ENCODE assay signal across 28 mouse cellular contexts in the genomic region with DNA sequence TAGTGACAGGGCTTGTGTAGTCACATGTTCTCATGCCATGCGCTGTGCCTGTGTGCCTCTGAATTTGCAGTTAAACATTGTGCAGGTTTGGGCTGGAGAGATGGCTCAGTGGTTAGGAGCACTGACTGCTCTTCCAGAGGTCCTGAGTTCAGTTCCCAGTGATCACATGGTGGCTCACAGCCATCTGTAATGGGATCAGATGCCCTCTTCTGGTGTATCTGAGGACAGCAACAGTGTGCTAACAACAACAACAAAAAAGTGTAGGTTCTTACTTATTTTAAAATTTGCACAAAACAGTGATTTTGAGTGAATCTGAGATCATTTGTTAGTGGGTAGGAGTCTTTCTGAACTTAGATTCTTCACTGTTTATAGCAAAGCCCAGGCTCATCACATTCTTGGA. TPM values are rescaled to one million over a fixed set of nuclear protein-coding genes. Genes with fewer than 3 reads are reported as not detected.
DNase-seq lines count a peak whose midpoint lies in the region; ATAC-seq and TF ChIP-seq lines count a peak whose summit lies in the region.
"Had no signal": no experiment of that assay in that cellular context is flagged by ENCODE, and none has a peak within 500 bp of the region (broad histone marks: within the 10 kb centered on the region; RNA-seq: fewer than 3 reads in every experiment).

No protein-coding gene starts in this region.

- no peaks in the 10 kb centered on the region for H3K9me3 ChIP-seq in forebrain, postnatal 0 days (ENCODE audit: low read length)
- no peaks in the 10 kb centered on the region for H3K9me3 ChIP-seq in forebrain, embryonic 14.5 days (replicated peaks; ENCODE audit: control insufficient read depth, low read length)
- H3K9me3 ChIP-seq in kidney, postnatal 0 days (replicated peaks; ENCODE audit: low read length), result no peaks in the 10 kb centered on the region
- no peaks in the 10 kb centered on the region for H3K9me3 ChIP-seq in kidney, embryonic 15.5 days (replicated peaks)
- no peaks in the 10 kb centered on the region for H3K9me3 ChIP-seq in lung, postnatal 0 days (ENCODE audit: low read length)
- H3K9me3 ChIP-seq: embryonic facial prominence, embryonic 13.5 days; forebrain, embryonic 15.5 days; heart, embryonic 13.5 days; limb, embryonic 13.5 days; lung, embryonic 15.5 days; neural tube, embryonic 13.5 days had no signal

- TF ChIP-seq CTCF in forebrain, postnatal 0 days (IDR thresholded peaks at IDR 0.05; ENCODE audit: low read depth), result peak; percentile 39; the same call in 1 of the 2 replicates
- peak; percentile 32; the same call in 1 of the 2 replicates for TF ChIP-seq CTCF in kidney, postnatal 0 days (IDR thresholded peaks at IDR 0.05; ENCODE audit: low read depth)
- peak; percentile 33; the same call in 1 of the 2 replicates for TF ChIP-seq CTCF in lung, postnatal 0 days (IDR thresholded peaks at IDR 0.05)

- H3K9ac ChIP-seq in forebrain, postnatal 0 days, result no peak overlapping the region
- H3K9ac ChIP-seq in forebrain, embryonic 14.5 days (ENCODE audit: low read length), result no peak overlapping the region
- no peak overlapping the region for H3K9ac ChIP-seq in kidney, postnatal 0 days (ENCODE audit: low read depth, low read length)
- H3K9ac ChIP-seq in kidney, embryonic 15.5 days, result no peak overlapping the region
- H3K9ac ChIP-seq in lung, postnatal 0 days (replicated peaks; ENCODE audit: low read depth), result no peak overlapping the region
- H3K9ac ChIP-seq: embryonic facial prominence, embryonic 13.5 days; forebrain, embryonic 15.5 days; heart, embryonic 13.5 days; limb, embryonic 13.5 days; lung, embryonic 15.5 days; neural tube, embryonic 13.5 days had no signal

- no peak overlapping the region for H3K4me2 ChIP-seq in forebrain, postnatal 0 days (ENCODE audit: low read depth)
- H3K4me2 ChIP-seq in forebrain, embryonic 14.5 days (ENCODE audit: low read length), result no peak overlapping the region
- no peak overlapping the region for H3K4me2 ChIP-seq in kidney, postnatal 0 days (ENCODE audit: low read length)
- H3K4me2 ChIP-seq in kidney, embryonic 15.5 days, result no peak overlapping the region
- no peak overlapping the region for H3K4me2 ChIP-seq in lung, postnatal 0 days (replicated peaks; ENCODE audit: low read depth, low read length)
- H3K4me2 ChIP-seq: embryonic facial prominence, embryonic 13.5 days; forebrain, embryonic 15.5 days; heart, embryonic 13.5 days; limb, embryonic 13.5 days; lung, embryonic 15.5 days; midbrain, embryonic 11.5 days; neural tube, embryonic 13.5 days had no signal

- 83% methylated on average over 1 of the region's 1 CpGs for WGBS in forebrain, postnatal 0 days
- WGBS in forebrain, embryonic 14.5 days, result 100% methylated on average over 1 of the region's 1 CpGs
- WGBS in kidney, postnatal 0 days, result 92% methylated on average over 1 of the region's 1 CpGs
- WGBS in kidney, embryonic 15.5 days, result 88% methylated on average over 1 of the region's 1 CpGs
- WGBS in lung, postnatal 0 days, result 100% methylated on average over 1 of the region's 1 CpGs

- H3K27me3 ChIP-seq in forebrain, postnatal 0 days (ENCODE audit: insufficient read depth, low read length), result no peaks in the 10 kb centered on the region
- no peaks in the 10 kb centered on the region for H3K27me3 ChIP-seq in forebrain, embryonic 14.5 days (replicated peaks; ENCODE audit: control insufficient read depth, insufficient read depth, low read length)
- no peaks in the 10 kb centered on the region for H3K27me3 ChIP-seq in kidney, postnatal 0 days (ENCODE audit: insufficient read depth, low read length)
- H3K27me3 ChIP-seq in kidney, embryonic 15.5 days, result no peaks in the 10 kb centered on the region
- H3K27me3 ChIP-seq in lung, postnatal 0 days (replicated peaks; ENCODE audit: insufficient read depth, low read length), result no peaks in the 10 kb centered on the region
- H3K27me3 ChIP-seq: CH12.LX; embryonic facial prominence, embryonic 13.5 days; forebrain, embryonic 15.5 days; heart, embryonic 13.5 days; limb, embryonic 13.5 days; lung, embryonic 15.5 days; neural tube, embryonic 13.5 days had no signal

- no peak for DNase-seq in forebrain, postnatal 0 days
- DNase-seq in forebrain, embryonic 14.5 days (ENCODE audit: low spot score), result no peak
- DNase-seq in kidney, postnatal 0 days (ENCODE audit: low spot score), result no peak
- no peak for DNase-seq in lung, postnatal 0 days (ENCODE audit: low spot score)
- DNase-seq in lung, postnatal 4 days, result no peak
- no peak for DNase-seq in adrenal gland, adult 2 months
- DNase-seq: adrenal gland, postnatal 25 days; cerebellum, adult 11 months; cerebellum, postnatal 14 days; heart, postnatal 4 days; kidney, adult 18-20 months; layer of hippocampus, adult 9-11 months; thymus, postnatal 14 days had no signal

- peaks cover 96% of the 10 kb centered on the region for H3K36me3 ChIP-seq in forebrain, postnatal 0 days (ENCODE audit: insufficient read depth)
- peaks cover 99% of the 10 kb centered on the region for H3K36me3 ChIP-seq in forebrain, embryonic 14.5 days (ENCODE audit: control insufficient read depth, insufficient read depth, low read length)
- H3K36me3 ChIP-seq in kidney, postnatal 0 days (ENCODE audit: insufficient read depth, low read length), result peaks cover 76% of the 10 kb centered on the region
- H3K36me3 ChIP-seq in kidney, embryonic 15.5 days, result peaks cover 100% of the 10 kb centered on the region
- H3K36me3 ChIP-seq in lung, postnatal 0 days (ENCODE audit: insufficient read depth, low read length), result peaks cover 51% of the 10 kb centered on the region

- no peaks in the 10 kb centered on the region for H3K4me1 ChIP-seq in forebrain, postnatal 0 days (ENCODE audit: insufficient read depth)
- no peaks in the 10 kb centered on the region for H3K4me1 ChIP-seq in forebrain, embryonic 14.5 days (ENCODE audit: control insufficient read depth, insufficient read depth, low read length)
- no peaks in the 10 kb centered on the region for H3K4me1 ChIP-seq in kidney, postnatal 0 days (replicated peaks; ENCODE audit: insufficient read depth, low read length)
- no peaks in the 10 kb centered on the region for H3K4me1 ChIP-seq in kidney, embryonic 15.5 days
- H3K4me1 ChIP-seq in lung, postnatal 0 days (ENCODE audit: insufficient read depth, low read depth, low read length), result no peaks in the 10 kb centered on the region
- H3K4me1 ChIP-seq: embryonic facial prominence, embryonic 13.5 days; forebrain, embryonic 15.5 days; limb, embryonic 13.5 days; lung, embryonic 15.5 days; neural tube, embryonic 13.5 days had no signal

- no peak for ATAC-seq in forebrain, postnatal 0 days
- ATAC-seq in forebrain, embryonic 14.5 days, result no peak
- ATAC-seq in kidney, postnatal 0 days (replicated peaks; ENCODE audit: low FRiP score, low read depth), result no peak
- ATAC-seq in kidney, embryonic 15.5 days (replicated peaks; ENCODE audit: low FRiP score), result no peak
- no peak for ATAC-seq in lung, postnatal 0 days
- no peak for ATAC-seq in activated CD4-positive, CD25-positive, alpha-beta regulatory T cell, adult 4 months
- ATAC-seq: forebrain, embryonic 15.5 days; hindbrain, embryonic 16.5 days had no signal

- no peak overlapping the region for H3K4me3 ChIP-seq in forebrain, postnatal 0 days (ENCODE audit: low read depth, low read length)
- H3K4me3 ChIP-seq in forebrain, embryonic 14.5 days (ENCODE audit: low read depth, low read length), result no peak overlapping the region
- no peak overlapping the region for H3K4me3 ChIP-seq in kidney, postnatal 0 days (replicated peaks; ENCODE audit: low read depth, low read length)
- no peak overlapping the region for H3K4me3 ChIP-seq in kidney, embryonic 15.5 days (replicated peaks)
- no peak overlapping the region for H3K4me3 ChIP-seq in lung, postnatal 0 days (ENCODE audit: low read depth, low read length)
- H3K4me3 ChIP-seq: embryonic facial prominence, embryonic 13.5 days; forebrain, embryonic 15.5 days; heart, embryonic 13.5 days; limb, embryonic 13.5 days; lung, embryonic 15.5 days; neural tube, embryonic 13.5 days had no signal

- no peak overlapping the region for H3K27ac ChIP-seq in forebrain, postnatal 0 days (ENCODE audit: low read depth, low read length)
- H3K27ac ChIP-seq in forebrain, embryonic 14.5 days (ENCODE audit: low read depth, low read length), result no peak overlapping the region
- no peak overlapping the region for H3K27ac ChIP-seq in kidney, postnatal 0 days
- no peak overlapping the region for H3K27ac ChIP-seq in kidney, embryonic 15.5 days
- H3K27ac ChIP-seq in lung, postnatal 0 days (ENCODE audit: low read length), result no peak overlapping the region
- H3K27ac ChIP-seq: embryonic facial prominence, embryonic 13.5 days; forebrain, embryonic 15.5 days; heart, embryonic 13.5 days; limb, embryonic 13.5 days; lung, embryonic 15.5 days; neural tube, embryonic 13.5 days had no signal

- TF ChIP-seq EP300 in lung, postnatal 0 days (IDR thresholded peaks at IDR 0.05), result no peak

RNA-seq across cellular contexts. Expression of a gene that starts 8.7 kb away (rescaled TPM):
- total RNA-seq in forebrain, postnatal 0 days (2014; rRNA removed), result 35.7 and 38.2 TPM in 2 replicates
- polyA plus RNA-seq in forebrain, postnatal 0 days (2015; fragmentation: Nextera tagmentation; extraction: Ambion mirVana), result 38.7 and 42.0 TPM in 2 replicates
- polyA plus RNA-seq in forebrain, embryonic 14.5 days (2014; fragmentation: Nextera tagmentation; extraction: Ambion mirVana), result 62.6 TPM in 2 replicates
- 22.6 and 27.8 TPM in 2 replicates for polyA plus RNA-seq in kidney, postnatal 0 days (2015; fragmentation: Nextera tagmentation; extraction: Ambion mirVana)
- 30.3 and 30.7 TPM in 2 replicates for polyA plus RNA-seq in kidney, embryonic 15.5 days (2015; fragmentation: Nextera tagmentation; extraction: Ambion mirVana)
- polyA plus RNA-seq in lung, postnatal 0 days (2015; fragmentation: Nextera tagmentation; extraction: Ambion mirVana), result 12.9 and 18.3 TPM in 2 replicates
- total RNA-seq in adrenal gland, adult 2 months (2021), result 10 to 100 TPM; 17.0 to 18.6 TPM
- polyA plus RNA-seq in adrenal gland, adult 2 months (2012; rRNA removed), result 14.6 and 18.2 TPM in 2 replicates
- polyA plus RNA-seq in activated CD4-positive, CD25-positive, alpha-beta regulatory T cell, adult 4 months (2017; shearing (Covaris generic)), result 10 to 100 TPM; 22.5 to 36.3 TPM

RNA-seq across cellular contexts. Expression of a gene that starts 9.4 kb away (rescaled TPM):
- 31.8 and 40.7 TPM in 2 replicates for total RNA-seq in forebrain, postnatal 0 days (2014; rRNA removed)
- 100.0 and 102 TPM in 2 replicates for polyA plus RNA-seq in forebrain, postnatal 0 days (2015; fragmentation: Nextera tagmentation; extraction: Ambion mirVana)
- polyA plus RNA-seq in forebrain, embryonic 14.5 days (2014; fragmentation: Nextera tagmentation; extraction: Ambion mirVana), result 108 and 113 TPM in 2 replicates
- 163 and 176 TPM in 2 replicates for polyA plus RNA-seq in kidney, postnatal 0 days (2015; fragmentation: Nextera tagmentation; extraction: Ambion mirVana)
- polyA plus RNA-seq in kidney, embryonic 15.5 days (2015; fragmentation: Nextera tagmentation; extraction: Ambion mirVana), result 189 and 201 TPM in 2 replicates
- polyA plus RNA-seq in lung, postnatal 0 days (2015; fragmentation: Nextera tagmentation; extraction: Ambion mirVana), result 90.8 TPM in 2 replicates
- 10 to 100 TPM; 58.4 to 64.0 TPM for total RNA-seq in adrenal gland, adult 2 months (2021)
- 9.4 and 10.1 TPM in 2 replicates for polyA plus RNA-seq in adrenal gland, adult 2 months (2012; rRNA removed)
- polyA plus RNA-seq in activated CD4-positive, CD25-positive, alpha-beta regulatory T cell, adult 4 months (2017; shearing (Covaris generic)), result 100 to 1,000 TPM; 196 to 216 TPM

RNA-seq across cellular contexts. Expression of a gene that starts 38.7 kb away (rescaled TPM):
- total RNA-seq in forebrain, postnatal 0 days (2014; rRNA removed), result 0.23 TPM in 1 of 2 replicates, not detected in the other
- not detected in 2 replicates for polyA plus RNA-seq in forebrain, postnatal 0 days (2015; fragmentation: Nextera tagmentation; extraction: Ambion mirVana)
- not detected in 2 replicates for polyA plus RNA-seq in forebrain, embryonic 14.5 days (2014; fragmentation: Nextera tagmentation; extraction: Ambion mirVana)
- not detected in 2 replicates for polyA plus RNA-seq in kidney, postnatal 0 days (2015; fragmentation: Nextera tagmentation; extraction: Ambion mirVana)
- polyA plus RNA-seq in kidney, embryonic 15.5 days (2015; fragmentation: Nextera tagmentation; extraction: Ambion mirVana), result 0.09 and 0.18 TPM in 2 replicates
- 0.14 TPM in 1 of 2 replicates, not detected in the other for polyA plus RNA-seq in lung, postnatal 0 days (2015; fragmentation: Nextera tagmentation; extraction: Ambion mirVana)
- not detected for total RNA-seq in adrenal gland, adult 2 months (2021)
- 0.10 TPM in 1 of 2 replicates, not detected in the other for polyA plus RNA-seq in adrenal gland, adult 2 months (2012; rRNA removed)
- polyA plus RNA-seq in activated CD4-positive, CD25-positive, alpha-beta regulatory T cell, adult 4 months (2017; shearing (Covaris generic)), result under 1 TPM in 1 of 2 experiments, not detected in 1; 0.33 TPM
- total RNA-seq: adrenal gland, postnatal 25 days; CH12.LX; heart, postnatal 4 days; left cerebral cortex, postnatal 10 days had no signal
- polyA plus RNA-seq: embryonic facial prominence, embryonic 13.5 days; forebrain, embryonic 15.5 days; gonadal fat pad, adult 2 months; heart, embryonic 13.5 days; limb, embryonic 13.5 days; midbrain, embryonic 11.5 days; neural tube, embryonic 13.5 days; small intestine, adult 2 months; testis, adult 2 months had no signal

RNA-seq across cellular contexts. Expression of a gene that starts 58.1 kb away (rescaled TPM):
- 4.5 and 5.1 TPM in 2 replicates for total RNA-seq in forebrain, postnatal 0 days (2014; rRNA removed)
- polyA plus RNA-seq in forebrain, postnatal 0 days (2015; fragmentation: Nextera tagmentation; extraction: Ambion mirVana), result 5.2 and 9.0 TPM in 2 replicates
- polyA plus RNA-seq in forebrain, embryonic 14.5 days (2014; fragmentation: Nextera tagmentation; extraction: Ambion mirVana), result 4.2 and 4.5 TPM in 2 replicates
- 0.42 and 0.57 TPM in 2 replicates for polyA plus RNA-seq in kidney, postnatal 0 days (2015; fragmentation: Nextera tagmentation; extraction: Ambion mirVana)
- polyA plus RNA-seq in kidney, embryonic 15.5 days (2015; fragmentation: Nextera tagmentation; extraction: Ambion mirVana), result 0.23 and 0.37 TPM in 2 replicates
- 6.8 and 6.9 TPM in 2 replicates for polyA plus RNA-seq in lung, postnatal 0 days (2015; fragmentation: Nextera tagmentation; extraction: Ambion mirVana)
- under 1 TPM in 1 of 2 experiments, not detected in 1; 0.24 TPM for total RNA-seq in adrenal gland, adult 2 months (2021)
- polyA plus RNA-seq in adrenal gland, adult 2 months (2012; rRNA removed), result 0.10 and 0.15 TPM in 2 replicates
- not detected for polyA plus RNA-seq in activated CD4-positive, CD25-positive, alpha-beta regulatory T cell, adult 4 months (2017; shearing (Covaris generic))
- total RNA-seq: heart, postnatal 4 days had no signal
- polyA plus RNA-seq: heart, embryonic 13.5 days had no signal
